Mouse (Mus musculus) stomach, postnatal 0 days (tissue): ENCODE measurements around the gene Gipc2.

ENCODE experiments used
- CTCF ChIP-seq: IDR thresholded peaks from 2 replicates; pipeline ENCODE4 v1.5.1; 2016; ENCODE audit warnings: antibody characterized with exemption, low read depth, mild to moderate bottlenecking, moderate library complexity
- EP300 ChIP-seq: optimal IDR thresholded peaks from 2 replicates; pipeline ENCODE3; 2016; ENCODE audit warnings: antibody characterized with exemption

DNA sequence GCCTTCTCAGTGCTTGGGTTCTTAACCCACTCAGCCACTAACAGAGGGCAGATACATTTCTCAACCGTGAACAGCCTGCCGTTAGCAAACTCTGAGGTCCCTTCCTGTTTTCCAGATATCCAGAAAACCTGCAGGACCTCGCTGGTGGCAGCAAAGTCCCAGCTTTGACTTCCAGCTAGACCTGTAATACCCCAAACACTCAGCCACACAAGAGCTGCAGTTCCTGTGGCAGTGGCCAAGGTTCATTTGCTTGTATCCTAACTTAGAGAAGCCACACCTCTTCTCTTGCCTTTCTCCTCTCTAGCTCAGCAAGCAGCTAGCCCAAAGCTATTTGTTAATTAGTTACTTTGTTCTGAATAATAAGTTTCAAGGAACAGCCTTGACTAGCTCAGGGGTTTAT lies 16.2 kb downstream of the Gipc2 start:
- no peak for TF ChIP-seq CTCF
- TF ChIP-seq EP300, result no peak
